Mouse (Mus musculus): ENCODE results near the gene Ssr3.
A peak's percentile ranks its signal among the peaks of the same experiment; 100 is the strongest.
"Not testable (repeated sequence)": the region's sequence is repeated elsewhere in the genome, so short reads cannot be mapped to it uniquely, and the experiment has no call there.

Gene Ssr3

DNA sequence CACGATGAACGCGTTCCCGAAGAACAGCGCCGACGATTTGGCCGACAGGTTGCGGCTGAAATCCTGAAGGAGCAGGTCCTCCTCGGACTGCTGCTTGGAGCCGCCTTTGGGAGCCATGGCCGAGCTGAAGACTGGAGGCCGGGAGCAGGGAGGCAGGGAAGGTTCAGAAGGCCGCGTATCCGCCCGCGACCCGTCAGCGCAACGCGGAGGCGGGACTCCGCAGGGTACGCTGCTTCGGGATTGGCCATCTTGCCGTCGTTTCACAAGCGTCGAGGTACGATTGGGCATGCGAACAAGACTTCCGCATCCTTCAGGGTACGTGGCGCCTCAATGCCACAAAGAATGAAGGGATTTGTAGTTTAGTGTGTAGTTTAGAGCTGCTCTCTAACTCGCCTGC lies at the start of gene Ssr3:
Ssr3 (minus strand) TSS at position 203 of the 397 bp plus-strand sequence.
- DNase-seq (ENCODE audit: low read depth, low spot score): peak; percentile 95

DNA sequence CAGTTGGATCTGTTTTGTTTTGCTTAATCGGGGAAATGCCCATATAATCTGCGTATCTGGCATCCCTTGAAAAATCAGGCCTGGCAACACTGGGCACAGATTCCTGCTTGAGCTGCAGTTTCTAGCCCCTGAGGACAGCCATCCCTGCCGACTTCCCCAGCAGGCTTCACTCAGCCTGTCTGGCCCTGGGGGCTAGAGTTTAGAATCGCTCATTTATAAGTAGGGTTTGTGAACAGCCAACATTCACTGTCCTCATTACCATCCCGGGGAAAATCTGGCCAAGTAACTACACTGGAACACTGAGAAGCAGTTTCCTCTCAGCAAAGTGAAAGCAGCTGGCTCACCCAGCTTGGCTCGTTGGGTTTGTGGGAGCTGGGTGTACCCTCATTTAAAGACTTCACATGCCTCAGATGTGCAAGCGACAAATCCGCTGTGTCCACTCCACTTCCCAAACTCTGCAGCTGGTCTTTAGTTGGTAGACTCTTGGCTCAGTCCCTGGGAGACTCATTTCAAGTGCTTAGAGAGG lies 49.2 kb upstream of the Ssr3 start:
- no peak for DNase-seq (ENCODE audit: low read depth, low spot score)

DNA sequence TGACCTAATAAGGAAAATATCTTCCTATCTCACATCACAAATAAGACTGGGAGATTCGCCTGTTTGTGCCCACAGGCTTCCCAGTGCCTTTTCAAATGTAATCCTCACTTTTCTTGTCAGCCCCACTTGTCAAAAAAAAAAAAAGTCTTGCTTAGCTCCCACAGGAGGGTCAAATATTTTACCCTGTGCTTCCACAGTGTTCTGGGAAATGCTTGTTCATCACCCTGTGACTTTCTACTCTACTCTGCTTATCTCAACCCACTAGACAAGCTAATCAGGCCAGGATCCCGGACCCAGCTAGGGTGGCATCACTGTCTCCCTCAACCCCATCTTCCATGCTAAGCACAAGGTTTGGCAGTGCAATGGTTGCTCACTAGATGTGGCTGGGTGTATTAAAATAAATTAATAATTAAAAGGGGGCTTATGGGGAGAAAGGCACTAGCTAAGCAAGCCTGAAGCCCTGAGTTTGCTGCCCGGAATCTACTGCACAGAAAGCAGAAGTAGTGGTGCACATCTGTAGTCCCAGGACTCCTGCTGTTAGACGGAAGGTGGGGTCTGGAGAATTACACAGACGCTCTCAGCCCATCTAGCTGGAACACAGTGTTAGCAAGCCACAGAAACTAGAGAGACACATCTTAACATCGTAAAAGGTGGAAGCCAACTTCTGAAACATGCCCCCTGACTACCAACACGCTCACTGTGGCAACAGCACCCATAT lies 46.2 kb upstream of the Ssr3 start:
- DNase-seq (ENCODE audit: low read depth, low spot score): no peak

DNA sequence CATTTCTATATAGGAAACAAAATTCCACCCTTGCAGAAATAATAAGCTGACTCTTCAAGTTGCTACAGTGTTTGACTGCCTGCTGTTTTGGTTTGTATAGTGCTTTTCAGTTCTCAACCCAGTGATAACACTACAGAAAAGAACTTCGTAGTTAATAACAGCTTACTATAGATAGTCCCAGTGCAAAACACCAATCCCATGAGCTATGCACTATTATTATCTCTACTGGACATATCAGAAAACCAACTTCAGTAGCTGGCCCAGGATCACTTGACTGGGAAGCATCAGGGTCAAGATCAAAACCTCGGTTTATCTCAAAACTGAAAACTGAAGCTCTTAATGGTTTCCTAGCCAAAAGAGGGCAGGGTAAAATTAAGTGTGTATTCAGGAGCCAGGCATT lies 43.4 kb upstream of the Ssr3 start:
- DNase-seq (ENCODE audit: low read depth, low spot score): no peak

DNA sequence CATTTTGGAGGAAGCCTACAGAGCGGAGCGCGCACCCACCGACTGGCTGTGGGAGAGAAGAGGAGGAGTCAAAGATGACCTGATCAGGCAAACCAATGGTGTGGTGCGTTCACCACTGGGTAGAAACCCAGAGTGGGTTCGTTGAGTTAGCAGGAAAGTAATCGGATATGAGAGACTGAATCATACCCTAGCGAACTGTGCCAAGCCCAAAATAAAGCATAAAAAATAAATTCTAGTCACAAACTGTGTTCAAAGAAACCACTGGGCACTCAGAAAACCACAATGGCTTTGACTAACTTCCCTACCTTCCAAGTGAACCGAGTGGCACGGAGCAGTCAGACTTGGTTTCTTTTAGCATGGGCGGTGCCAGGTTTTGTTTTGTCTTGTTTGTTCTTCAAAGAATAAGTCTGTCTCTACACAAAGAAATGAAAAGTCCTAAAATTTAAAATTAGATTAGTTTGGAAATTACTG lies 42.7 kb upstream of the Ssr3 start:
- no peak for DNase-seq (ENCODE audit: low read depth, low spot score)

DNA sequence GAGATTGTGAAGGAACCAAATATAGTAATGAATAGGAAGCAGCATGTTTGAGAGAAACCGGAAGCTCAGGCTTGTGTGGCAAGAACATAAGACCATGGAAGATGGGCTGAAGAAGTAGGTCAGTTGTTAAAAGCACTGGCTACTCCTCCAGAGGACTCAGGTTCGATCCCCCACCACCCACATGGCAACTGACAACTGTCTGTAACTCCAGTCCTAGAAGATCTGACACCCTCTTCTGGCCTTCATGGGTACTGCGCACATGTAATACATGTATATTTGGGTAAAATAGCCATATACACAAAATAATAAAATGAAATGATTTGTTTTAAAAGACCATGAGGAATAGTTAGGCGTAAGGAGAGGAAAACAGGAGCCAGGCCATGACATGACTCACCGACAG lies 39.8 kb upstream of the Ssr3 start:
- no peak for DNase-seq (ENCODE audit: low read depth, low spot score)

DNA sequence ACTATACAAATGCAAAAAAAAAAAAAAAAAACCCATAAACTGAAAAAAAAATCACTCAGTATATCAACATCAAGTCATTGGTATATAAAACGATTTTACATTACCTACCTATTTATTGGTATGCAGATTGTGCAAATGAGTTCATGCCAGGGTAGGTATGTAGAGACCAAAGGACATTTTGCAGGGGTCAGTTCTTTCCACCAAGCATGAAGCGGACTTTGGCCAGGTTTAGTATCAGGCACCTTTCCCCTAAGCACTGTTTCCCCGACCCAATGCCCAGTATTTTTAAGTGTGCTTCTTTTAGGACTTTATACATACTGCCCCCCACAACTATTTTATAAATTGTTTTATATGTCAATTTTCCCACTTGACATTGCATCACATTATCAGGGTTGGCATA lies 27.3 kb upstream of the Ssr3 start:
- no peak for DNase-seq (ENCODE audit: low read depth, low spot score)

DNA sequence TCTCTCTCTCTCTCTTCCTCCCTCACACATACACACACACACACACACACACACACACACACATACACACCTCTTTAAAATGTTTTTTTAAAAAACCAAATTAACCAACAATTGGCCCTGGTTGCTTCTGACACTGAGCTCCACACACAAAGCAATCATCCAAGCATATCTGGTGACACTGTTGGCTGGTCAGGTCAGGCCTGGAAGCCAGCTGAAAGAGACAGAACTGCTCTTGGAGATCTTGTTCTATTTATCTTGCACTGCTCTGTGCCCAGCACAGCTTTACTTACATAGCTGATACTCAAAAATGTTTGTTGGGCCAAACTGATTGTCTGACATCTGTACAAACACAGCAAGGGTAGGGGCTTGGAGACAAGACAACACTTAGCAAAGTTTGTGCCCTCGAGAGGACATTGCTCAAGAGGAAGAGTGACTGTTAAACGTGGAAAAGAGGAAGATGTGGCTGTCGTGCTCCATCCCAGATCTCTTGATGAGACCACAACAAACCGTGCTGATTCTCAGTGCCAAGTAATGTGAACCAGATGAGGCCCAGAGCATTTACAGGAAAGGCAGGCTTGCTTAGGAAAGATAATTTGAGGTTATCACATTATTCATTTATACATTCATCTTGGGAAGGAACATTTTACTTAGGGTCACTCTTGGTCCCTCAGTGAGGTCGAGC lies 25.6 kb upstream of the Ssr3 start:
- DNase-seq (ENCODE audit: low read depth, low spot score): no peak

DNA sequence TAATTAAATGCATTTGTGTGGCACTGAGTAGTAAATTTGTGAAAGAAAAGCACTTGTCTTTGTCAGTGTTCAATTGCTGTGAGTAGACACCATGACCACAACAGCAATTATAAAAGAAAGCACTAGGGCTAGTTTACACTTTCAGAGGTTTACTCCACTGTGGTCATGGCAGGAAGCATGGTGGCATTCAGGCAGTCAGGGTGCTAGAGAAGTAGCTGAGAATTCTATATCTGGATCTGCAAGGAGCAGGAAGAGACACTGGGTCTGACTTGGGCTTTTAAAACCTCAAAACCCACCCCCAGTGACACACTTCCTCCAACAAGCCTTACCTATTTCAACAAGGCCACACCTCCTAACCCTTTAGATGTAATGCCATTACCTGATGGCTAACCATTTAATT lies 24.1 kb upstream of the Ssr3 start:
- no peak for DNase-seq (ENCODE audit: low read depth, low spot score)

DNA sequence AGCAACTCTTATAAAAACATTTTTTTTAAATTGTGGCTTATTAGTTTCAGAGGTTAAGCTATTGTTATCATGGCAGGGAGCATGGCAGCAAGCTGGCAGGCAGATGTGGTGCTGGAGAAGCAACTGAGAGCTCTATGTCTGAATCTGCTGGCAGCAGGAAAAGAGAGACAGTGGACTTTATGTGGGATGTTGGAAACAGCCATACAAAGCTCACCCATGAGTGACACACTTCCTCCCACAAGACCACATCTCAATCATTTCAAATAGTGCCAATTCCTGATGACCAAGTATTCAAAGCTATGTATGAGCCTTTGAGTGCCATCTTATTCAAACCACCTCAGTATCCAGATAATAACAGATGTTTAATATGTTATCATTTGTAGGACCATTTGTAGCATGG lies 15.5 kb upstream of the Ssr3 start:
- no peak for DNase-seq (ENCODE audit: low read depth, low spot score)

DNA sequence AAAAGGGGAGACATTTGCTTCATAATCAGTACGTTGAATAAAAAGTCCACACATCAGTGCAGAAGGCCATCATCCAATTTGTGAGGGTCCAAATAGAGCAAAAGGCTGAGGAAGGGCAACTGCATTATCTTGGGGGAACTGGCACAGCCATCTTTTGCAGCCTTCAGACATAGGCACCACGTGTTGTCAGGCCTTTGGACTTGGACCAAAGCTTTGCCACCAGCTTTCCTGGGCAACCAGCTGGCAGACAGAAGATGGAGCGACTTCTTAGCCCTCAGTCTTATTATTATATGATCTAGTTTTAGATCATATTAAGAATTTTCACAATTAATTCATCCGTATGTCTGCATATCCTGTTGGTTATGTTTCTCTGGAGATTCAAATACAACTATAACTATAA lies 13.4 kb upstream of the Ssr3 start:
- no peak for DNase-seq (ENCODE audit: low read depth, low spot score)

DNA sequence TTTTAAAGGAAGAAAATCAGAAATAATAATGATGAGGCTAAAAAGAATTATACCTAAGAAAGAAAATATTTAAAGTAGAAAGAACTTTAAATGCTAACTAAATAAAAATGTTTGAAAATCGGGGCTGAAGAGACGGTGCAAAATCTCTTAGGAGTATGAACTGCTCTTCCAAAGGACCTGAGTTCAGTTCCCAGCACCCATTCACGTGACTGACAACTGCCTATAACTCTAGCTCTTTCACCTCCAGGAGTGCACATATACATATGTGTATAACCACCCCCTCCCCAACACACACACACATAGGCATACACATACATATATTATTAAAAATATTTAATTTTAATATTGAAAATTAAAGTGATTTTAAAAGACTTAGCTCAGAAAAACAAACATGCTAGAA lies 5.1 kb upstream of the Ssr3 start:
- DNase-seq (ENCODE audit: low read depth, low spot score): no peak

DNA sequence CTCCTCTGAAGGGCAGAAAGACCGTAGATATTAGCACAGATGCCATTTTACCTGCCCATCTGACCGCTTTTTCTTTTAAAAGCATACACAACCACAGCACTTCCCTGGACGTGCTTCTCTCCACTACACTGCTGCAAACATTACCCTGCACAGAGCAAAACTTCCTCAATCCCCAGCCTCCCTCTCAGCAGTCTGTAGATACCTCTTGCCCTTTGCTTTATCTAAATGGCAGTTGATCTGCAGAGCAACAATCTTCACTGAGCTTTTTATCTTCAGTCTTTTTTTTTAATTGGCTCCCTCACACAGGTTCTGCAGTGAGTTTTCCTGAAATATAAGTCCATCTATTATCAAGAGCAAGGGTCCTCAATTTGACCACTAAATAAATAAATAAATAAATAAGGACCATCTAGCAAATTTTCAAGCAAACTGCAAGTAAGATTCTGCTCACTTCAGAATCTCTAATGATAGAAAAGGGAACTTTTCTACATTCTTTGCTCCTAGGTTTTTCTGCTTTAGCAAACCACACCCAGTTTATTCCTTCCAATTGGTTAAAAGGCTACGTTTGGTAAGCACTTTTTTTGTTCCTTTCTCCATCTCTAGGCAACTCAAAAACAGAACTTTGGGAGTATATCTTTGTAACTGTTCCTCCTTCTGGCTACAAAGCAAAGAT lies 4.5 kb upstream of the Ssr3 start:
- DNase-seq (ENCODE audit: low read depth, low spot score): no peak

DNA sequence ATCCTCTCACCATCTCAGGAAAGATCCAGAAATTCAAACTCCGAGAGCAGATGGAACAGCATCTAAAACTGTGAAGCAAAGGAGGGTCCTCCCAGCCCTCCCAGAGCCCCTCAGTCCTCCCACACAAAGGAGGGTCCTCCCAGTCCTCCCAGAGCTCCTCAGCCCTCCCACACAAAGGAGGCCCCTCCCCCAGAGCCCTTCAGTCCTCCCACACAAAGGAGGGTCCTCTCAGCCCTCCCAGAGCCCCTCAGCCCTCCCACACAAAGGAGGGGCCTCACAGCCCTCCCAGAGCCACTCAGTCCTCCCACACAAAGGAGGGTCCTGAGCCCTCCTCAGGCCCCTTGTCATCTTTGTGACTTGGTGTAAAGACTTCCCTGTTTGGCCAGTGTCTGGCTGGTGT lies 2.7 kb upstream of the Ssr3 start:
- not testable (repeated sequence) for DNase-seq (ENCODE audit: low read depth, low spot score)

DNA sequence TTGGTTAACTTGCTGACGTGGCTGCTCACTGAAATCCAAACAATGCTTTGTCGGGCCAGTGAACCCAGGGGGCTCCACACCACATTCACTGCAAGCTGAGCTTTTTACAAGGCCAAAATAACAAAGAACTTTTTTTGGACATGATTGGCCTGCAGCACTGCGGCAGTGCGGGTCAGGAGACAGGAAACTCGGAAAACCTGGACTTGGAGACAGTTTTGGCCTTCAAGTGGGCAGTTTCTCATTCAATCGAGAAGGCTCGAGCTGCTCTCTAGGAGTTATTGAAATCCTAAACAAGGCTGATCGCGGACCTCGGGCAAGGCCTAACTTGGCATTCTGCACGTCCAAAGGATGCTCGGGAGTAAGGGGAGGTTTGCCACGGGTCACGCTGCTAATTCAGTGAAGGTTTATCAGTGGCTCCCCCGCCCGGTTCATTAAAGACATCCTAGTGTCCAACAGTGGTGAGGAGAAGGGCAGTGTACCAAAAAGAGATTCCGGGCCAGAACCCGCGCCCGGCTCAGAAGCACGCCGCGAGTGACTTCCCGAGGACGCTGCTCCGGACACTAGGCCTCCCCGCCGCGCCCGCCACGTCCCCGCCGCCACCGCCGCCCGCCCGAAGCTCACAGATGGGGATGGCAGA lies 521 bp downstream of the Ssr3 start:
- no peak for DNase-seq (ENCODE audit: low read depth, low spot score)

DNA sequence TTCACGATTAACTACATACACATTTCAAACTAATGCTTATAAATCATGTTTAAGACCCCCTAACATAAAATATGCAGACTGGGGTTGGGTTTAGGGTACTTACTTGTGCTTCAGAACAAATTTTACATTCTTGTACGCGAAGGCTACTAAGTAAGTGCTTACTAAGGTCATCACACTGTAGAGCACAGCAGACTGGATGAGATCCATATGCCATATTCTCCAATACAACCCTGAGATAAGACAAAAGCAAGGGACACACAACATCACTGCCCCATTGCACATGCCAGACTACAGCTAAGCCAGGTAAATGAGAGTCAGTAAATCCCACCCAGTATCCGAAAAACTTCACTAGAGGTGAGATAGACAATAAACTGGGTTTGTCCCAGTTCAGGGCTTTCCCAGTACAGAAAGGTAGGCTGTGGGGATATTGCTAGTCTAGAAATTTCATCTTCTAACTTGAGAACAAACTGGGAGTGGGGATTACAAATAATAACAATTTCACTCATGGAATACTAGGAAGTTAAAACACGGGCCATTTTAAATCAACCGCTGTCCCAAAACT lies 1.1 kb downstream of the Ssr3 start:
- DNase-seq (ENCODE audit: low read depth, low spot score): no peak

DNA sequence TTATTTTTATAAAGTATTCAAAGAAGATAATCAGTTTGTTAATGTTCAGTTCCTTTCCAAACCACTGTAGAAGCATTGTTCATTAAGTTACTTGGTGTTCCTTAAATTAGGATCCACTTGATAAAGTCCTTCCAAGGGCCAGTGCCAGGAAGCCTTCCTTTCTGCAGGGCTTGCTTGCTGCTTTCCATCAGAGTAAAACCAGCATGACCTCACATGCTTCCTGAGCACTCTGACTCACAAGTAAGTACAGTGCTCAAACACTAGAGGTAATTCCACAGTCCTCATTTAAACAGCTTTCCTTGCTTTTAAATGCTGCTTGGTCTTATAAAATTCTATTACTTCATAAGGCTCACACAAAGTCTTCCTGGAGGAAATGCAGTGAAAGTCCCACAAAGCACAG lies 6.7 kb downstream of the Ssr3 start:
- DNase-seq (ENCODE audit: low read depth, low spot score): no peak

DNA sequence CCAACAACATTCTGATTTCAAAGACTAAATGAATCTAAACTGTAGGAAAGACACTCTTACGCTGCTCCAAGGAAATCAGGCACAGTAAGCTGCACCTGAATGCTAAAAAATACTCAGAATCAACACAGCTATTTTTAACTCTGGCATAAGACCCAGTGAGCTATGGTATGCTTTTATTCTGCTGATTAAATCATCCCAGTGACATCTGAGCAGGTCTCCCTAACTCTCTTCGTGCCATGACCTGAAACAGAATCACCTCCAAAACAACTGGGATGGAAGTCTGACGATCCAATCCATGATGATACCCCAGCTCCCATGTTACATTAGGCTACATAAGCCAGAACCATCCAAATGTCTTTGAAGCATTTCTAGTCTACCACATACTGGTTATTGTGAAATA lies 8.0 kb downstream of the Ssr3 start:
- DNase-seq (ENCODE audit: low read depth, low spot score): no peak

DNA sequence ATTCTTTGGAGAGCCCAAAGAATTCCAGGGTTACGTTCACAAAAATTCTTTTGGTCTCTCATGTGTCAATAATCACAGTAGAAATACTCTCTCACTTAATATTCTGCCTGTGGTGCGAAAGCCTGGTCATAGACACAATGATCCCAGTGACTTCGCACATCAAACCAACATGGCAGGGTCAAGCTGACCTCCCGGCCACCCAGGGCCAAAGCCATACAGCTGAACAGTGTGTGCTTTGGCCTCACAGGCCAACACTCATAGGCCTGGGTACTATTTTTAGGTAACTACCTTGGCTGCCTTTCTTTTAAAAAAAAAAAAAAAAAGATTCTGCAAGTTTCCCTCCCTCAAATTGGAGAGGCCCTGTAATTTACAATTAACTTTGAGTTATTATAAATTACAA lies 11.3 kb downstream of the Ssr3 start:
- no peak for DNase-seq (ENCODE audit: low read depth, low spot score)

DNA sequence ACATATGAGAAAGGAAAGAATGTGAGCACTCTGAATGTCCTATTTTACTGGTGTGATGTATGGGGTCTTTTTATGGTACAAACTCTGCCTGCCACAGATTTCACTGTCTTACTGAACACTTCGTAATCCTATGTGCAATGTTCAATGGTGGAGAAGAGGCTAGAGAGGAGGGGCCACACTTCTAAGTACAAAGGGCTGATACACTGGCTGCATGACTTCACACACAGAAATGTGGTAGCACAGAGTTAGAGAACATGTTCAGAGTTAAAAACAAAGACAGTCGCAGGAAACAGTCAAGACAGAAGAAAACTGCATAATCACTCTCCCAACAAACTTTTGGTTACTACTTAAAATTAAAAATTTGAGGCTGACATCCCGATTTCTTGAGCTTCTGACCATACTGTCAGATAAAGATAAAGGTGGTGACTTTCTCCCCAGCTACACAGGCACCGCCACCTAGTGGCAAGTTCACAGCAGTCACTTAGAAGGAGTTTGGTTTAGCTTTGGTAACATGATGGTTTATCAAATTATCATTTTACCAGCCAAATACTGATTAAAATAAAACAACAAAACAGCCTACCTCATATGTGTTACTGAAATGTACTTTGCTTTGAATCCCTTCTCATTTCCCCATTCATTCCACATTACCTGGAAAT lies 12.4 kb downstream of the Ssr3 start:
- DNase-seq (ENCODE audit: low read depth, low spot score): peak; percentile 11

DNA sequence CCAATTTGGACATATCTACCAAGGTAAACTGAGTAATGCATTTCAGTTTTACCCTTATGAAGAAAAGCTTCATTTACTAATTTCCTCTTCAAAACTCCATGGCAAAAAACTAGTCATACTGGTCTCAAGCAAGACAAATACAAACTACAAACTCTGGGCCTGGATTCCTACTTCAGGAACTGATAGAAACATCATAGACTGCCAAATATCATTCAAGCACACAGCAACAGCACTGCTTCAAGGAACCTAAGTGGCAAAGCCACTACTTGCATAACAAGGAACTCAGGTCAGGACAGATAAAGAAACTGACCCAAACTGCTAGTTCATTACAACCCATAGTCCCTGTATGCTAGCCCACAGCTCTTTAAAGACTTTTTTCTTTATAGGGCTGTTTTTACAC lies 13.7 kb downstream of the Ssr3 start:
- no peak for DNase-seq (ENCODE audit: low read depth, low spot score)
